Mouse (Mus musculus) left cerebral cortex, postnatal 10 days (tissue): ENCODE data around the gene 4930523C07Rik. TPM values are rescaled to one million over a fixed set of nuclear protein-coding genes. Genes with fewer than 3 reads are reported as not detected.

Experiments used
- DNase-seq, 2 experiments: peaks; one replicate each; pipeline ENCODE4 v3.0.0; 2021 to 2022; ENCODE audit warnings: low spot score in 2 of 2, mixed read lengths in 1 of 2; ENCODE audit errors: extremely low spot score in 1 of 2
- intact Hi-C: fragments of 180-260 bp; cut with DNase I; formaldehyde crosslinking; loops from one replicate; pipeline ENCODE4 v1.15.1; 2025
- total RNA-seq, 2 experiments: library from RNA; stranded (reverse); gene quantifications; 2 replicates each; pipeline ENCODE4 v1.2.3; 2021

The 4930523C07Rik gene
- total RNA-seq, 2 experiments from 2014 or later = 3.5 to 4.4 TPM

GRCm38 (mm10) chr1:160078882-160079661, 34.9 kb downstream of the 4930523C07Rik start:
- intact Hi-C loops = no loop called here
- no peak for DNase-seq

- intact Hi-C loops = loop anchor here (5.0 to 10.0 kb wide), 3 partner anchors 559 to 776 kb away; partner anchors contain the start of gene Tnr
These were observed 36.7 kb downstream of the 4930523C07Rik start for GRCm38 (mm10) chr1:160080800-160081436.

GRCm38 (mm10) chr1:160082647-160083046, 38.5 kb downstream of the 4930523C07Rik start:
- intact Hi-C loops = loop anchor here (5.0 to 10.0 kb wide), 3 partner anchors 560 to 778 kb away; partner anchors contain the start of gene Tnr

More at GRCm38 (mm10) chr1:160080800-160081436, 36.7 kb downstream of the 4930523C07Rik start:
- DNase-seq = peak; percentile 78 to 79

GRCm38 (mm10) chr1:160084239-160084638, 40.1 kb downstream of the 4930523C07Rik start:
- intact Hi-C loops = loop anchor here (5.0 to 10.0 kb wide), 3 partner anchors 562 to 779 kb away; partner anchors contain the start of gene Tnr
- DNase-seq = no peak

More at GRCm38 (mm10) chr1:160082647-160083046, 38.5 kb downstream of the 4930523C07Rik start:
- no peak for DNase-seq

- intact Hi-C loops = loop anchor here (10.0 kb wide), 1 partner anchor 782 kb away; no protein-coding TSS in a partner anchor
These were observed 42.5 kb downstream of the 4930523C07Rik start for GRCm38 (mm10) chr1:160086651-160087050.

GRCm38 (mm10) chr1:160099659-160100302, 55.6 kb downstream of the 4930523C07Rik start:
- no peak for DNase-seq
- intact Hi-C loops = no loop called here

More at GRCm38 (mm10) chr1:160086651-160087050, 42.5 kb downstream of the 4930523C07Rik start:
- no peak for DNase-seq

- intact Hi-C loops = no loop called here
- DNase-seq = no peak
These were observed 56.8 kb downstream of the 4930523C07Rik start for GRCm38 (mm10) chr1:160100996-160101395.

GRCm38 (mm10) chr1:160105426-160105825, 61.2 kb downstream of the 4930523C07Rik start:
- intact Hi-C loops = no loop called here
- no peak for DNase-seq

- intact Hi-C loops = no loop called here
- no peak for DNase-seq
These were observed 64.4 kb downstream of the 4930523C07Rik start for GRCm38 (mm10) chr1:160108604-160109003.

GRCm38 (mm10) chr1:160123957-160124356, 79.8 kb downstream of the 4930523C07Rik start:
- intact Hi-C loops = no loop called here
- no peak for DNase-seq

Other genes starting within 250 kb of the 4930523C07Rik start
- under 1 TPM; 0.95 to 0.97 TPM for gene Tnn, start 109.2 kb downstream of the 4930523C07Rik start, total RNA-seq
- gene Mrps14, start 150.8 kb downstream of the 4930523C07Rik start, total RNA-seq = 10 to 100 TPM; 52.8 to 56.1 TPM
- gene Cacybp, start 168.5 kb downstream of the 4930523C07Rik start, total RNA-seq = 100 to 1,000 TPM; 106 to 109 TPM